ENCODE assay signal across 8 mouse cellular contexts in genomic region chr3:52100926-52101325, GRCm38 (mm10). TPM values are rescaled to one million over a fixed set of nuclear protein-coding genes. Genes with fewer than 3 reads are reported as not detected.
DNase-seq lines count a peak whose midpoint lies in the region; ATAC-seq and TF ChIP-seq lines count a peak whose summit lies in the region.

No protein-coding gene starts in this region.

- H3K4me3 ChIP-seq in heart, embryonic 13.5 days: peak overlapping the region; percentile 84
- H3K4me3 ChIP-seq in hindbrain, embryonic 11.5 days (ENCODE audit: low read depth, low read length): peak overlapping the region; percentile 87; the same call in 1 of the 2 replicates
- H3K4me3 ChIP-seq in liver, postnatal 0 days (ENCODE audit: low read depth, low read length): peak overlapping the region; percentile 82; the same call in 1 of the 2 replicates

- H3K36me3 ChIP-seq in heart, embryonic 13.5 days: no peaks in the 10 kb centered on the region
- no peaks in the 10 kb centered on the region for H3K36me3 ChIP-seq in hindbrain, embryonic 11.5 days (ENCODE audit: control insufficient read depth, insufficient read depth, low read length)
- H3K36me3 ChIP-seq in liver, postnatal 0 days (replicated peaks; ENCODE audit: insufficient read depth, low read length): no peaks in the 10 kb centered on the region

- H3K4me1 ChIP-seq in heart, embryonic 13.5 days: peaks cover 7% of the 10 kb centered on the region
- H3K4me1 ChIP-seq in hindbrain, embryonic 11.5 days (replicated peaks; ENCODE audit: control insufficient read depth, insufficient read depth, low read length): no peaks in the 10 kb centered on the region
- peaks cover 14% of the 10 kb centered on the region for H3K4me1 ChIP-seq in liver, postnatal 0 days (ENCODE audit: insufficient read depth)

- ATAC-seq in heart, embryonic 13.5 days (ENCODE audit: extremely low read depth, insufficient number of reproducible peaks, low FRiP score, low TSS enrichment): no peak
- no peak for ATAC-seq in hindbrain, embryonic 11.5 days (ENCODE audit: low FRiP score)
- ATAC-seq in liver, postnatal 0 days: no peak

- no peak overlapping the region; the same call in 1 of the 2 replicates for H3K27ac ChIP-seq in heart, embryonic 13.5 days (replicated peaks)
- peak overlapping the region; percentile 98 for H3K27ac ChIP-seq in hindbrain, embryonic 11.5 days (ENCODE audit: low read depth, low read length)
- no peak overlapping the region; the same call in 1 of the 2 replicates for H3K27ac ChIP-seq in liver, postnatal 0 days (ENCODE audit: low read depth)

- H3K9me3 ChIP-seq in heart, embryonic 13.5 days: no peaks in the 10 kb centered on the region
- H3K9me3 ChIP-seq in hindbrain, embryonic 11.5 days (ENCODE audit: control insufficient read depth, low read length): no peaks in the 10 kb centered on the region
- no peaks in the 10 kb centered on the region for H3K9me3 ChIP-seq in liver, postnatal 0 days (ENCODE audit: low read length)

- peak overlapping the region; percentile 93 for H3K9ac ChIP-seq in heart, embryonic 13.5 days
- peak overlapping the region; percentile 92; the same call in 1 of the 2 replicates for H3K9ac ChIP-seq in hindbrain, embryonic 11.5 days (ENCODE audit: low read depth, low read length)
- H3K9ac ChIP-seq in liver, postnatal 0 days (replicated peaks): no peak overlapping the region; the same call in 1 of the 2 replicates

- no peaks in the 10 kb centered on the region for H3K27me3 ChIP-seq in heart, embryonic 13.5 days (replicated peaks)
- H3K27me3 ChIP-seq in hindbrain, embryonic 11.5 days (ENCODE audit: control insufficient read depth, insufficient read depth, low read length): no peaks in the 10 kb centered on the region
- no peaks in the 10 kb centered on the region for H3K27me3 ChIP-seq in liver, postnatal 0 days (ENCODE audit: insufficient read depth, low read length)

- WGBS in heart, embryonic 13.5 days: 41% methylated on average over 9 of the region's 9 CpGs
- WGBS in hindbrain, embryonic 11.5 days: 49% methylated on average over 9 of the region's 9 CpGs
- 46% methylated on average over 9 of the region's 9 CpGs for WGBS in liver, postnatal 0 days (ENCODE audit: insufficient replicate concordance)

- H3K4me2 ChIP-seq in heart, embryonic 13.5 days: peak overlapping the region; percentile 91
- H3K4me2 ChIP-seq in hindbrain, embryonic 11.5 days (replicated peaks; ENCODE audit: low read depth, low read length): peak overlapping the region; percentile 80
- H3K4me2 ChIP-seq in liver, postnatal 0 days (ENCODE audit: low read depth, low read length): peak overlapping the region; percentile 99

- no peak for TF ChIP-seq EP300 in liver, postnatal 0 days (IDR thresholded peaks at IDR 0.05; ENCODE audit: low read depth)

- no peak for TF ChIP-seq CTCF in liver, postnatal 0 days (IDR thresholded peaks at IDR 0.05; ENCODE audit: low read depth)

- DNase-seq in heart, postnatal 4 days: no peak
- DNase-seq in brain, adult 2 months (ENCODE audit: low read depth, low spot score): peak; percentile 71
- DNase-seq in hindbrain, embryonic 11.5 days (ENCODE audit: low spot score): peak; percentile 12
- DNase-seq in liver, postnatal 0 days: no peak
- no peak for DNase-seq in adrenal gland, postnatal 14 days
- no peak for DNase-seq in thymus, postnatal 14 days
- no peak for DNase-seq in B cell, adult 2 months

RNA-seq across cellular contexts. Expression of gene Maml3, which starts 4.0 kb away (rescaled TPM):
- polyA plus RNA-seq in heart, embryonic 13.5 days (2015; fragmentation: Nextera tagmentation; extraction: Ambion mirVana): 2.1 and 2.4 TPM in 2 replicates
- 1 to 10 TPM; 7.1 TPM for total RNA-seq in heart, postnatal 4 days (2021)
- polyA plus RNA-seq in hindbrain, embryonic 11.5 days (2014; fragmentation: Nextera tagmentation; extraction: Ambion mirVana): 6.5 and 7.5 TPM in 2 replicates
- 0.64 and 0.65 TPM in 2 replicates for polyA plus RNA-seq in liver, postnatal 0 days (2015; fragmentation: Nextera tagmentation; extraction: Ambion mirVana)
- total RNA-seq in adrenal gland, postnatal 14 days (2021): 8.8 and 10.2 TPM in 2 replicates

Comparison
In these comparisons a context has a peak if more than half of its experiments do, and no peak if none do; other contexts are left out.
1. DNase-seq: peak in brain, adult 2 months (single experiment) and hindbrain, embryonic 11.5 days (single experiment); none in heart, postnatal 4 days (single experiment), liver, postnatal 0 days (single experiment), adrenal gland, postnatal 14 days (single experiment), thymus, postnatal 14 days (single experiment) and B cell, adult 2 months (0 of 2).
2. Peak in every context shown above with its lines, with median percentiles within 50 percentile points of each other: H3K4me2 ChIP-seq and H3K4me3 ChIP-seq.